Mouse (Mus musculus): ENCODE data around the gene Olfr1090.

Gene Olfr1090

DNA sequence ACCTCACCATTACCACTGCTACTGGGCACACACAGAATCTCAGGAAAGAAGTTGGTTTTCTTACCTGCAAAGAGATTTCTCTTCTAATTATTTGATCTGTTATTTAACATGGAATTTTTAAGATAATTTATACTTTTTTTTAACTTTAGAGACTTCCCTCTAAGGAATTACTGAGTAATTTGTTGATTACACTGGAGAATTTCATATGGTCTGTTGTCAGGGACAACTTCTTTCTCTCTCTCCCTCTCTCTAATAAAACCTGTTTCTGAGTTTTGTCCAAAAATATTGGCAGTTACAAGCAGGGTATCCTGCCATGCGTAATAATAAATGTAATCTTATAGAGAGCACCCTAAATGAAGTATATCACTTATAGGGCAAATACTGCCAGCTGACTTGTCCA lies at the start of gene Olfr1090:
TSS of gene Olfr1090 (minus strand) at position 101 of the 400 bp plus-strand sequence.
- no peak for DNase-seq (ENCODE audit: low read depth, low spot score)

DNA sequence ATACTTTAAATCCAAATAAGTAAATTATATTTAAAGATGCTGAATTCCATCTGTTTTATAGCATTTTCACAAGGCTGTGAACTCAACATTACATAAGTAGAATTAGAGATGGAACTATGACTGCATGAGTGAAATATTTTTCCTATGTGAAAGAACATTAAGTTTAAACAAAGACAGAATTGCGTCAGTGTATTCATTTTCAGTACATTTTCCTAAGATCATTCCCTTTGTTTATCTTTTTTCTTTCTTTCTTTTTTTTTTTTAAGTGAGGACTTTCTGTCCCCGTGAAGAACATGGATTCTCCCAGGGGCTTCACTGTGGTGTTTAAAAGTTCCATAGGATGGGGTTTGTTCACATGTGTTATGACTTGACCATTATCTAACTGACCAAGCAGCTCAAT lies 23.4 kb upstream of the Olfr1090 start, which contains the start of gene Olfr1093:
TSS of gene Olfr1093 (plus strand) at position 301 of the 400 bp plus-strand sequence.
- DNase-seq (ENCODE audit: low read depth, low spot score), result no peak

DNA sequence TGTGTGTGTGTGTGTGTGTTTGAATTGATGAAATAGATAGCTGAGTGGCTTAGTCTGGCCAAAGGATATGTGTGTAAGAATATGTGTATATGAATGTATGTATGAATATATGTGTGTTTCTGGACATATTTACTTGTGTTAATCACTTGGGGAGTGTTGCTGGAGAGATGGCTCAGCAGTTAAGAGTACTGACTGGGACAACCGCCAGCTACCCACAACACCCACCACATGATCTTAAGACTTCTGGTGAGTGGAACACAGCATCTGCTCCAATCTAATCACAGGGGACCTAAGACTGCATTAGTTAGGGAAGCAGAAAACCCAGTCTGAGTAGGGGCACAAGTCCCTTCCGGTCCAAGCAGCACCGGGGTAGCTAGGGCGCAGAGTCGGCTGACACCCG lies 2.3 kb upstream of the Olfr1090 start:
- peak; percentile 35 for DNase-seq (ENCODE audit: low read depth, low spot score)

DNA sequence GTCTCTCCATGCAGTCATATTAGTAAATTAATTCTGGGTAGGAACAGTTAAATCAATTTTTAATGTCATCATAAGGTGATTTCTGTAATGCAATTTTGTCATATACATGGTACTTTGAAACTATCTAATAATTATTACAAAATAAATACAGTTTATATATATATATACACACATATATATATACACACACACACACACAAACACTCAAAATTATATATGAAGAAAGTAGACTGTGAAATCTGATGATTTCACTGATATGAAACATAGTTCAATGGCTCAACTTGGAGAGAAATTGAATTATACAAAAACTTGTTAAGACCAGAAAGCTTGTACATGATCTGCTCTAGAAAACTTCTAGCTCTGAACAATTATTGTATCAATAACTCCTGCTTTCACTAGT lies 25.2 kb downstream of the Olfr1090 start, which contains the start of gene Olfr1089:
TSS of gene Olfr1089 (minus strand) at position 101 of the 400 bp plus-strand sequence.
- no peak for DNase-seq (ENCODE audit: low read depth, low spot score)
